Mouse (Mus musculus) ovary, postnatal 36 days (tissue): ENCODE results near the gene Bcl6.

Experiments
- DNase-seq: peaks from one replicate; pipeline ENCODE4 v3.0.0; 2022; ENCODE audit warnings: low spot score, mixed read lengths

Bcl6 gene

GRCm38 (mm10) chr16:23921697-23922096 is 67.0 kb downstream of the Bcl6 start:
- no peak for DNase-seq

DNA sequence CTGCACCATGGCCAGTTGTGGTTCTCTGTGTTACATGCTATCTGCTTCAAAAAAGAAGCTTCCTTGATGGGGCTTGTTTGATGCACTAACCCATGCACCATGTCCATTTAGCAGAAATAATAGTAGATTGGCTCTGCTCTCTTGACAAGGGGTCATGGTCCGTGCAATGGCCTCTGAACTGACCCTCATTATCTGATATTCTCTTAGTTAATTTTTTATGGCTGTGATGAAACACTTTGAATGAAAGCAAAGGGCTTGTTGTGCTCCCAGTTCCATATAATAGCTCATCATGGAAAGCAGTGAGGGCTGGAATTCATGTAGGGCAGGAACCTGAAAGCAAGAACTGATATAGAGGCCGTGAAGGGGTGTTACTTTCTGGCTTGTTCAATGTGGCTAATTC is 69.2 kb downstream of the Bcl6 start:
- no peak for DNase-seq
